Mouse (Mus musculus): ENCODE results near the gene Ltbp4. TPM values are rescaled to one million over a fixed set of nuclear protein-coding genes. Genes with fewer than 3 reads are reported as not detected.

Ltbp4 gene
- polyA plus RNA-seq, 1 experiment from 2014 or later: 14.3 TPM

GRCm38 (mm10) chr7:27257046-27257851 is 80.2 kb downstream of the Ltbp4 start:
- H3K9me3 ChIP-seq (replicated peaks; ENCODE audit: control insufficient read depth, low read length, poor library complexity, severe bottlenecking): no peaks in the 10 kb centered on the region
- H3K4me3 ChIP-seq (ENCODE audit: low read depth, low read length): 0 out of 2 replicates have a peak overlapping the region, but pooled peaks have one; percentile 5
- WGBS: 10% methylated on average over 27 of the region's 27 CpGs
- H3K27me3 ChIP-seq (ENCODE audit: control insufficient read depth, insufficient read depth, low read depth, low read length): no peaks in the 10 kb centered on the region
- peak overlapping the region; percentile 71 for H3K27ac ChIP-seq (ENCODE audit: low read length)
- H3K4me2 ChIP-seq (ENCODE audit: low read length): peak overlapping the region; percentile 81
- H3K9ac ChIP-seq (ENCODE audit: low read depth, low read length): 0 out of 2 replicates have a peak overlapping the region, but pooled peaks have one; percentile 38
- peaks cover under 1% of the 10 kb centered on the region for H3K36me3 ChIP-seq (ENCODE audit: control insufficient read depth, insufficient read depth, low read length)
- H3K4me1 ChIP-seq (ENCODE audit: control insufficient read depth, insufficient read depth, low read length): peaks cover 27% of the 10 kb centered on the region
- 0 out of 2 replicates have a peak, but pooled peaks have one; percentile 2 for ATAC-seq

- peaks cover 13% of the 10 kb centered on the region for H3K4me1 ChIP-seq (ENCODE audit: control insufficient read depth, insufficient read depth, low read length)
- peaks cover 7% of the 10 kb centered on the region for H3K36me3 ChIP-seq (ENCODE audit: control insufficient read depth, insufficient read depth, low read length)
- H3K27ac ChIP-seq (ENCODE audit: low read length): no peak overlapping the region
- no peak for ATAC-seq
- no peak overlapping the region for H3K4me3 ChIP-seq (ENCODE audit: low read depth, low read length)
- 90% methylated on average over 3 of the region's 3 CpGs for WGBS
- H3K9me3 ChIP-seq (replicated peaks; ENCODE audit: control insufficient read depth, low read length, poor library complexity, severe bottlenecking): no peaks in the 10 kb centered on the region
- H3K27me3 ChIP-seq (ENCODE audit: control insufficient read depth, insufficient read depth, low read depth, low read length): no peaks in the 10 kb centered on the region
- H3K4me2 ChIP-seq (ENCODE audit: low read length): no peak overlapping the region
- H3K9ac ChIP-seq (ENCODE audit: low read depth, low read length): no peak overlapping the region
Measured at GRCm38 (mm10) chr7:27255721-27256120, 81.8 kb downstream of the Ltbp4 start.

Other genes starting within 250 kb of the Ltbp4 start
- gene Cyp2f2, start 217.8 kb downstream of the Ltbp4 start, polyA plus RNA-seq (2015; fragmentation: Nextera tagmentation; extraction: Ambion mirVana): 0.15 TPM in 1 of 2 replicates, not detected in the other
- gene Cyp2t4, start 184.0 kb downstream of the Ltbp4 start, polyA plus RNA-seq (2015; fragmentation: Nextera tagmentation; extraction: Ambion mirVana): 0.21 and 0.25 TPM in 2 replicates
- gene Egln2, start 170.9 kb downstream of the Ltbp4 start, polyA plus RNA-seq (2015; fragmentation: Nextera tagmentation; extraction: Ambion mirVana): 91.5 and 95.7 TPM in 2 replicates
- 104 and 106 TPM in 2 replicates for gene Rab4b, start 158.8 kb downstream of the Ltbp4 start, polyA plus RNA-seq (2015; fragmentation: Nextera tagmentation; extraction: Ambion mirVana)
- gene Gm21983, start 156.6 kb downstream of the Ltbp4 start, polyA plus RNA-seq (2015; fragmentation: Nextera tagmentation; extraction: Ambion mirVana): 0.54 and 0.72 TPM in 2 replicates
- gene Mia, start 156.5 kb downstream of the Ltbp4 start, polyA plus RNA-seq (2015; fragmentation: Nextera tagmentation; extraction: Ambion mirVana): 18.2 and 18.8 TPM in 2 replicates
- gene BC024978, start 141.9 kb downstream of the Ltbp4 start, polyA plus RNA-seq (2015; fragmentation: Nextera tagmentation; extraction: Ambion mirVana): 3.1 and 4.1 TPM in 2 replicates
- gene Snrpa, start 141.4 kb downstream of the Ltbp4 start, polyA plus RNA-seq (2015; fragmentation: Nextera tagmentation; extraction: Ambion mirVana): 192 and 197 TPM in 2 replicates
- 6.0 and 7.0 TPM in 2 replicates for gene Itpkc, start 109.0 kb downstream of the Ltbp4 start, polyA plus RNA-seq (2015; fragmentation: Nextera tagmentation; extraction: Ambion mirVana)
- 21.1 and 23.7 TPM in 2 replicates for gene Coq8b, start 104.7 kb downstream of the Ltbp4 start, polyA plus RNA-seq (2015; fragmentation: Nextera tagmentation; extraction: Ambion mirVana)
- gene Numbl, start 79.3 kb downstream of the Ltbp4 start, polyA plus RNA-seq (2015; fragmentation: Nextera tagmentation; extraction: Ambion mirVana): 51.2 and 53.6 TPM in 2 replicates
- 47.4 and 55.1 TPM in 2 replicates for gene Shkbp1, start 18.3 kb upstream of the Ltbp4 start, polyA plus RNA-seq (2015; fragmentation: Nextera tagmentation; extraction: Ambion mirVana)
- gene Gm20479, start 19.7 kb upstream of the Ltbp4 start, polyA plus RNA-seq (2015; fragmentation: Nextera tagmentation; extraction: Ambion mirVana): not detected in 2 replicates
- 3.1 and 4.4 TPM in 2 replicates for gene Sptbn4, start 110.0 kb upstream of the Ltbp4 start, polyA plus RNA-seq (2015; fragmentation: Nextera tagmentation; extraction: Ambion mirVana)
- gene Blvrb, start 110.3 kb upstream of the Ltbp4 start, polyA plus RNA-seq (2015; fragmentation: Nextera tagmentation; extraction: Ambion mirVana): 13.2 and 15.1 TPM in 2 replicates
- 7.1 and 8.4 TPM in 2 replicates for gene Sertad3, start 136.1 kb upstream of the Ltbp4 start, polyA plus RNA-seq (2015; fragmentation: Nextera tagmentation; extraction: Ambion mirVana)
- gene Sertad1, start 149.2 kb upstream of the Ltbp4 start, polyA plus RNA-seq (2015; fragmentation: Nextera tagmentation; extraction: Ambion mirVana): 7.0 and 9.2 TPM in 2 replicates
- 1.5 TPM in 2 replicates for gene Prx, start 161.6 kb upstream of the Ltbp4 start, polyA plus RNA-seq (2015; fragmentation: Nextera tagmentation; extraction: Ambion mirVana)
- gene Hipk4, start 185.6 kb upstream of the Ltbp4 start, polyA plus RNA-seq (2015; fragmentation: Nextera tagmentation; extraction: Ambion mirVana): 0.86 and 0.88 TPM in 2 replicates
- 171 and 225 TPM in 2 replicates for gene Pld3, start 215.5 kb upstream of the Ltbp4 start, polyA plus RNA-seq (2015; fragmentation: Nextera tagmentation; extraction: Ambion mirVana)
- 35.6 and 37.5 TPM in 2 replicates for gene 2310022A10Rik, start 215.5 kb upstream of the Ltbp4 start, polyA plus RNA-seq (2015; fragmentation: Nextera tagmentation; extraction: Ambion mirVana)

Measured in midbrain, embryonic 16.5 days (tissue).